Mouse (Mus musculus): ENCODE measurements around the gene Dmac2. TPM values are rescaled to one million over a fixed set of nuclear protein-coding genes. Genes with fewer than 3 reads are reported as not detected.

The Dmac2 gene
- total RNA-seq, 2 experiments from 2014 or later = 51.0 to 55.7 TPM

GRCm38 (mm10) chr7:25637099-25637498 is 17.9 kb downstream of the Dmac2 start:
- H3K27ac ChIP-seq = no peak overlapping the region
- H3K4me3 ChIP-seq = no peak overlapping the region
- intact Hi-C loops (cut with DNase I) = no loop called here
- no peak for DNase-seq (ENCODE audit: extremely low spot score in 1 of 2, low spot score in 2 of 2)
- TF ChIP-seq CTCF (IDR thresholded peaks at IDR 0.05) = no peak

- peak in 1 of 2 experiments; percentile 44 for DNase-seq (ENCODE audit: extremely low spot score in 1 of 2, low spot score in 2 of 2)
- Histone ChIP-seq H3K27ac (no peak overlapping the region; the same call in 1 of the 2 replicates), H3K4me3 (no peak overlapping the region)
- intact Hi-C loops (cut with DNase I) = no loop called here
- TF ChIP-seq CTCF (IDR thresholded peaks at IDR 0.05) = no peak
Observed at GRCm38 (mm10) chr7:25639754-25640153, 20.5 kb downstream of the Dmac2 start.

GRCm38 (mm10) chr7:25644136-25644535 is 24.9 kb downstream of the Dmac2 start:
- no peak overlapping the region for H3K4me3 ChIP-seq
- no peak overlapping the region for H3K27ac ChIP-seq
- no peak for DNase-seq (ENCODE audit: extremely low spot score in 1 of 2, low spot score in 2 of 2)
- intact Hi-C loops (cut with DNase I) = no loop called here
- TF ChIP-seq CTCF (IDR thresholded peaks at IDR 0.05) = no peak

- no peak for TF ChIP-seq CTCF (IDR thresholded peaks at IDR 0.05)
- intact Hi-C loops (cut with DNase I) = no loop called here
- DNase-seq (ENCODE audit: extremely low spot score in 1 of 2, low spot score in 2 of 2) = no peak
- no peak overlapping the region for H3K4me3 ChIP-seq
- H3K27ac ChIP-seq = no peak overlapping the region
Observed at GRCm38 (mm10) chr7:25644631-25645030, 25.4 kb downstream of the Dmac2 start.

GRCm38 (mm10) chr7:25645074-25645473 is 25.9 kb downstream of the Dmac2 start:
- H3K27ac ChIP-seq = no peak overlapping the region
- no peak for TF ChIP-seq CTCF (IDR thresholded peaks at IDR 0.05)
- intact Hi-C loops (cut with DNase I) = no loop called here
- DNase-seq (ENCODE audit: extremely low spot score in 1 of 2, low spot score in 2 of 2) = no peak
- no peak overlapping the region for H3K4me3 ChIP-seq

- Histone ChIP-seq H3K27ac (no peak overlapping the region), H3K4me3 (no peak overlapping the region)
- no peak for DNase-seq (ENCODE audit: extremely low spot score in 1 of 2, low spot score in 2 of 2)
- intact Hi-C loops (cut with DNase I) = no loop called here
- peak; percentile 1; the same call in 1 of the 2 replicates for TF ChIP-seq CTCF (IDR thresholded peaks at IDR 0.05)
Observed at GRCm38 (mm10) chr7:25647574-25648123, 28.4 kb downstream of the Dmac2 start.

- intact Hi-C loops (cut with DNase I) = no loop called here
- TF ChIP-seq CTCF (IDR thresholded peaks at IDR 0.05) = no peak
- Histone ChIP-seq H3K4me3 (no peak overlapping the region), H3K27ac (no peak overlapping the region)
- no peak for DNase-seq (ENCODE audit: extremely low spot score in 1 of 2, low spot score in 2 of 2)
Observed at GRCm38 (mm10) chr7:25649839-25650238, 30.6 kb downstream of the Dmac2 start.

- no peak for DNase-seq (ENCODE audit: extremely low spot score in 1 of 2, low spot score in 2 of 2)
- Histone ChIP-seq H3K27ac (no peak overlapping the region), H3K4me3 (no peak overlapping the region)
- intact Hi-C loops (cut with DNase I) = no loop called here
- TF ChIP-seq CTCF (IDR thresholded peaks at IDR 0.05) = no peak
Observed at GRCm38 (mm10) chr7:25651281-25651680, 32.1 kb downstream of the Dmac2 start.

- no peak for TF ChIP-seq CTCF (IDR thresholded peaks at IDR 0.05)
- intact Hi-C loops (cut with DNase I) = no loop called here
- no peak overlapping the region for H3K27ac ChIP-seq
- no peak for DNase-seq (ENCODE audit: extremely low spot score in 1 of 2, low spot score in 2 of 2)
- H3K4me3 ChIP-seq = no peak overlapping the region
Observed at GRCm38 (mm10) chr7:25652244-25652759, 33.1 kb downstream of the Dmac2 start.

GRCm38 (mm10) chr7:25655601-25656428 is 36.6 kb downstream of the Dmac2 start:
- no peak for TF ChIP-seq CTCF (IDR thresholded peaks at IDR 0.05)
- no peak overlapping the region for H3K4me3 ChIP-seq
- intact Hi-C loops (cut with DNase I) = no loop called here
- DNase-seq (ENCODE audit: extremely low spot score in 1 of 2, low spot score in 2 of 2) = no peak
- H3K27ac ChIP-seq = no peak overlapping the region

- intact Hi-C loops (cut with DNase I) = no loop called here
- H3K4me3 ChIP-seq = peak overlapping the region; percentile 57
- peak overlapping the region; percentile 92; the same call in 1 of the 2 replicates for H3K27ac ChIP-seq
- TF ChIP-seq CTCF (IDR thresholded peaks at IDR 0.05) = no peak
- no peak for DNase-seq (ENCODE audit: extremely low spot score in 1 of 2, low spot score in 2 of 2)
Observed at GRCm38 (mm10) chr7:25657785-25658184, 38.6 kb downstream of the Dmac2 start.
